Mouse (Mus musculus): ENCODE data around the gene Olfr638. TPM values are rescaled to one million over a fixed set of nuclear protein-coding genes. Genes with fewer than 3 reads are reported as not detected.
"Not testable (repeated sequence)": the region's sequence is repeated elsewhere in the genome, so short reads cannot be mapped to it uniquely, and the experiment has no call there.

The Olfr638 gene
- not detected in 2 replicates for total RNA-seq (2015)
- not detected in 2 replicates for total RNA-seq (2017)

GRCm38 (mm10) chr7:103998446-103998845, at the start of gene Olfr638:
Olfr638 (plus strand) TSS chr7:103998746.
- ATAC-seq (replicated peaks; ENCODE audit: poor library complexity) = no peak

- ATAC-seq (replicated peaks; ENCODE audit: poor library complexity) = not testable (repeated sequence)
These were observed 31.7 kb upstream of the Olfr638 start for GRCm38 (mm10) chr7:103966873-103967272.

GRCm38 (mm10) chr7:103970852-103971251, 27.7 kb upstream of the Olfr638 start, which contains the start of gene Olfr635:
Olfr635 (plus strand) TSS chr7:103971152.
- no peak for ATAC-seq (replicated peaks; ENCODE audit: poor library complexity)

- peak; percentile 96 for ATAC-seq (replicated peaks; ENCODE audit: poor library complexity)
These were observed 26.8 kb upstream of the Olfr638 start for GRCm38 (mm10) chr7:103971782-103972181.

GRCm38 (mm10) chr7:103999124-103999523, 578 bp downstream of the Olfr638 start:
- ATAC-seq (replicated peaks; ENCODE audit: poor library complexity) = peak; percentile 85

- no peak for ATAC-seq (replicated peaks; ENCODE audit: poor library complexity)
These were observed 18.7 kb downstream of the Olfr638 start, which contains the start of gene Olfr639 for GRCm38 (mm10) chr7:104017203-104017602. Olfr639 (minus strand) TSS chr7:104017303.

GRCm38 (mm10) chr7:104018953-104019352, 20.4 kb downstream of the Olfr638 start:
- ATAC-seq (replicated peaks; ENCODE audit: poor library complexity) = peak; percentile 73

GRCm38 (mm10) chr7:104021651-104022050, 23.1 kb downstream of the Olfr638 start:
- peak; percentile 81 for ATAC-seq (replicated peaks; ENCODE audit: poor library complexity)

GRCm38 (mm10) chr7:104025473-104025872, 26.9 kb downstream of the Olfr638 start, which contains the start of gene Olfr640:
Olfr640 (minus strand) TSS chr7:104025573.
- no peak for ATAC-seq (replicated peaks; ENCODE audit: poor library complexity)

- peak; percentile 86 for ATAC-seq (replicated peaks; ENCODE audit: poor library complexity)
These were observed 28.4 kb downstream of the Olfr638 start for GRCm38 (mm10) chr7:104026978-104027377.

- ATAC-seq (replicated peaks; ENCODE audit: poor library complexity) = no peak
These were observed 36.6 kb downstream of the Olfr638 start, which contains the start of gene Olfr641 for GRCm38 (mm10) chr7:104035145-104035544. Olfr641 (plus strand) TSS chr7:104035445.

- peak; percentile 83 for ATAC-seq (replicated peaks; ENCODE audit: poor library complexity)
These were observed 52.2 kb downstream of the Olfr638 start for GRCm38 (mm10) chr7:104050745-104051144.

- ATAC-seq (replicated peaks; ENCODE audit: poor library complexity) = no peak
These were observed 54.0 kb downstream of the Olfr638 start, which contains the start of gene Olfr642 for GRCm38 (mm10) chr7:104052566-104052965. Olfr642 (minus strand) TSS chr7:104052666.

Other genes with a start within 250 kb of the Olfr638 start
Only the 30 nearest of the 33 such genes appear.
- gene Olfr68, start 219.0 kb upstream of the Olfr638 start, total RNA-seq (2015) = not detected in 2 replicates
- not detected in 2 replicates for gene Olfr68, start 219.0 kb upstream of the Olfr638 start, total RNA-seq (2017)
- gene Olfr67, start 206.9 kb upstream of the Olfr638 start, total RNA-seq (2015) = not detected in 2 replicates
- not detected in 2 replicates for gene Olfr67, start 206.9 kb upstream of the Olfr638 start, total RNA-seq (2017)
- gene Hbb-bt, start 184.8 kb upstream of the Olfr638 start, total RNA-seq (2015) = 16.9 and 36.5 TPM in 2 replicates
- 0.71 and 3.5 TPM in 2 replicates for gene Hbb-bt, start 184.8 kb upstream of the Olfr638 start, total RNA-seq (2017)
- 25.1 and 66.9 TPM in 2 replicates for gene Hbb-bs, start 170.7 kb upstream of the Olfr638 start, total RNA-seq (2015)
- 7.5 and 24.0 TPM in 2 replicates for gene Hbb-bs, start 170.7 kb upstream of the Olfr638 start, total RNA-seq (2017)
- not detected in 2 replicates for gene Hbb-bh2, start 158.2 kb upstream of the Olfr638 start, total RNA-seq (2015)
- not detected in 2 replicates for gene Hbb-bh2, start 158.2 kb upstream of the Olfr638 start, total RNA-seq (2017)
- not detected in 2 replicates for gene Hbb-bh1, start 155.6 kb upstream of the Olfr638 start, total RNA-seq (2015)
- gene Hbb-bh1, start 155.6 kb upstream of the Olfr638 start, total RNA-seq (2017) = not detected in 2 replicates
- gene Hbb-y, start 145.5 kb upstream of the Olfr638 start, total RNA-seq (2015) = not detected in 2 replicates
- gene Hbb-y, start 145.5 kb upstream of the Olfr638 start, total RNA-seq (2017) = not detected in 2 replicates
- not detected in 2 replicates for gene Olfr66, start 112.5 kb upstream of the Olfr638 start, total RNA-seq (2015)
- gene Olfr66, start 112.5 kb upstream of the Olfr638 start, total RNA-seq (2017) = not detected in 2 replicates
- gene Olfr64, start 104.3 kb upstream of the Olfr638 start, total RNA-seq (2015) = not detected in 2 replicates
- gene Olfr64, start 104.3 kb upstream of the Olfr638 start, total RNA-seq (2017) = not detected in 2 replicates
- not detected in 2 replicates for gene Olfr65, start 95.3 kb upstream of the Olfr638 start, total RNA-seq (2015)
- gene Olfr65, start 95.3 kb upstream of the Olfr638 start, total RNA-seq (2017) = not detected in 2 replicates
- gene Olfr631, start 69.9 kb upstream of the Olfr638 start, total RNA-seq (2015) = not detected in 2 replicates
- gene Olfr631, start 69.9 kb upstream of the Olfr638 start, total RNA-seq (2017) = not detected in 2 replicates
- not detected in 2 replicates for gene Olfr632, start 64.4 kb upstream of the Olfr638 start, total RNA-seq (2015)
- gene Olfr632, start 64.4 kb upstream of the Olfr638 start, total RNA-seq (2017) = not detected in 2 replicates
- gene Olfr633, start 54.3 kb upstream of the Olfr638 start, total RNA-seq (2015) = not detected in 2 replicates
- gene Olfr633, start 54.3 kb upstream of the Olfr638 start, total RNA-seq (2017) = not detected in 2 replicates
- gene Olfr635, start 27.6 kb upstream of the Olfr638 start, total RNA-seq (2015) = not detected in 2 replicates
- not detected in 2 replicates for gene Olfr635, start 27.6 kb upstream of the Olfr638 start, total RNA-seq (2017)
- gene Olfr639, start 18.6 kb downstream of the Olfr638 start, total RNA-seq (2015) = 0.02 TPM in 1 of 2 replicates, not detected in the other
- gene Olfr639, start 18.6 kb downstream of the Olfr638 start, total RNA-seq (2017) = not detected in 2 replicates
- gene Olfr640, start 26.8 kb downstream of the Olfr638 start, total RNA-seq (2015) = not detected in 2 replicates
- gene Olfr640, start 26.8 kb downstream of the Olfr638 start, total RNA-seq (2017) = not detected in 2 replicates
- not detected in 2 replicates for gene Olfr641, start 36.7 kb downstream of the Olfr638 start, total RNA-seq (2015)
- not detected in 2 replicates for gene Olfr641, start 36.7 kb downstream of the Olfr638 start, total RNA-seq (2017)
- gene Olfr642, start 53.9 kb downstream of the Olfr638 start, total RNA-seq (2015) = not detected in 2 replicates
- gene Olfr642, start 53.9 kb downstream of the Olfr638 start, total RNA-seq (2017) = not detected in 2 replicates
- not detected in 2 replicates for gene 4930516K23Rik, start 62.7 kb downstream of the Olfr638 start, total RNA-seq (2015)
- not detected in 2 replicates for gene 4930516K23Rik, start 62.7 kb downstream of the Olfr638 start, total RNA-seq (2017)
- gene Olfr644, start 73.1 kb downstream of the Olfr638 start, total RNA-seq (2015) = not detected in 2 replicates
- gene Olfr644, start 73.1 kb downstream of the Olfr638 start, total RNA-seq (2017) = not detected in 2 replicates
- not detected in 2 replicates for gene Olfr645, start 86.7 kb downstream of the Olfr638 start, total RNA-seq (2015)
- not detected in 2 replicates for gene Olfr645, start 86.7 kb downstream of the Olfr638 start, total RNA-seq (2017)
- not detected in 2 replicates for gene Olfr646, start 106.1 kb downstream of the Olfr638 start, total RNA-seq (2015)
- gene Olfr646, start 106.1 kb downstream of the Olfr638 start, total RNA-seq (2017) = not detected in 2 replicates
- gene Ubqln5, start 131.1 kb downstream of the Olfr638 start, total RNA-seq (2015) = not detected in 2 replicates
- gene Ubqln5, start 131.1 kb downstream of the Olfr638 start, total RNA-seq (2017) = not detected in 2 replicates
- gene Olfr643, start 138.7 kb downstream of the Olfr638 start, total RNA-seq (2015) = not detected in 2 replicates
- not detected in 2 replicates for gene Olfr643, start 138.7 kb downstream of the Olfr638 start, total RNA-seq (2017)
- not detected in 2 replicates for gene Ubqln3, start 144.5 kb downstream of the Olfr638 start, total RNA-seq (2015)
- gene Ubqln3, start 144.5 kb downstream of the Olfr638 start, total RNA-seq (2017) = not detected in 2 replicates
- gene Ubqlnl, start 151.8 kb downstream of the Olfr638 start, total RNA-seq (2015) = not detected in 2 replicates
- not detected in 2 replicates for gene Ubqlnl, start 151.8 kb downstream of the Olfr638 start, total RNA-seq (2017)
- 0.15 TPM in 1 of 2 replicates, not detected in the other for gene Olfm5, start 166.1 kb downstream of the Olfr638 start, total RNA-seq (2015)
- gene Olfm5, start 166.1 kb downstream of the Olfr638 start, total RNA-seq (2017) = 0.17 TPM in 1 of 2 replicates, not detected in the other
- not detected in 2 replicates for gene Olfr648, start 184.6 kb downstream of the Olfr638 start, total RNA-seq (2015)
- not detected in 2 replicates for gene Olfr648, start 184.6 kb downstream of the Olfr638 start, total RNA-seq (2017)
- gene Olfr649, start 197.2 kb downstream of the Olfr638 start, total RNA-seq (2015) = not detected in 2 replicates
- not detected in 2 replicates for gene Olfr649, start 197.2 kb downstream of the Olfr638 start, total RNA-seq (2017)
- gene Trim6, start 220.0 kb downstream of the Olfr638 start, total RNA-seq (2015) = 2.3 and 3.7 TPM in 2 replicates
- gene Trim6, start 220.0 kb downstream of the Olfr638 start, total RNA-seq (2017) = 2.1 and 2.5 TPM in 2 replicates